Mouse (Mus musculus): ENCODE measurements around the gene Sv2c.
"Not testable (repeated sequence)": the region's sequence is repeated elsewhere in the genome, so short reads cannot be mapped to it uniquely, and the experiment has no call there.

The Sv2c gene

GRCm38 (mm10) chr13:96045396-96045795 lies 87.0 kb downstream of the Sv2c start:
- DNase-seq: no peak

GRCm38 (mm10) chr13:96040275-96041042 lies 91.9 kb downstream of the Sv2c start:
- DNase-seq: no peak

GRCm38 (mm10) chr13:96039536-96039935 lies 92.8 kb downstream of the Sv2c start:
- no peak for DNase-seq

- peak; percentile 45 for DNase-seq
These were observed 101.8 kb downstream of the Sv2c start for GRCm38 (mm10) chr13:96030368-96031223.

GRCm38 (mm10) chr13:96023858-96024257 lies 108.5 kb downstream of the Sv2c start:
- DNase-seq: no peak

- no peak for DNase-seq
These were observed 116.9 kb downstream of the Sv2c start for GRCm38 (mm10) chr13:96015516-96015915.

GRCm38 (mm10) chr13:96010861-96011511 lies 121.4 kb downstream of the Sv2c start:
- DNase-seq: no peak

- no peak for DNase-seq
These were observed 123.4 kb downstream of the Sv2c start for GRCm38 (mm10) chr13:96008975-96009374.

GRCm38 (mm10) chr13:96008154-96008553 lies 124.2 kb downstream of the Sv2c start:
- no peak for DNase-seq

- DNase-seq: no peak
These were observed 128.8 kb downstream of the Sv2c start for GRCm38 (mm10) chr13:96003539-96003938.

GRCm38 (mm10) chr13:96002475-96002874 lies 129.9 kb downstream of the Sv2c start:
- DNase-seq: no peak

GRCm38 (mm10) chr13:95999396-95999795 lies 133.0 kb downstream of the Sv2c start:
- no peak for DNase-seq

GRCm38 (mm10) chr13:95997294-95997693 lies 135.1 kb downstream of the Sv2c start:
- DNase-seq: peak; percentile 7

- DNase-seq: no peak
These were observed 137.4 kb downstream of the Sv2c start for GRCm38 (mm10) chr13:95994705-95995703.

- peak; percentile 61 for DNase-seq
These were observed 144.2 kb downstream of the Sv2c start for GRCm38 (mm10) chr13:95988181-95988580.

GRCm38 (mm10) chr13:95987147-95987546 lies 145.2 kb downstream of the Sv2c start:
- no peak for DNase-seq

- DNase-seq: peak; percentile 19
These were observed 146.0 kb downstream of the Sv2c start for GRCm38 (mm10) chr13:95986375-95986774.

- DNase-seq: no peak
These were observed 157.2 kb downstream of the Sv2c start for GRCm38 (mm10) chr13:95975225-95975624.

GRCm38 (mm10) chr13:95974106-95974505 lies 158.3 kb downstream of the Sv2c start:
- DNase-seq: no peak

GRCm38 (mm10) chr13:95973368-95973958 lies 158.9 kb downstream of the Sv2c start:
- peak; percentile 74 for DNase-seq

GRCm38 (mm10) chr13:95968031-95968430 lies 164.3 kb downstream of the Sv2c start:
- not testable (repeated sequence) for DNase-seq

GRCm38 (mm10) chr13:95966791-95967190 lies 165.6 kb downstream of the Sv2c start:
- DNase-seq: no peak
